11 mouse cellular contexts compared by ENCODE assay signal in genomic region chr7:118126219-118126875, GRCm38 (mm10). TPM values are rescaled to one million over a fixed set of nuclear protein-coding genes. Genes with fewer than 3 reads are reported as not detected.
DNase-seq lines count a peak whose midpoint lies in the region; ATAC-seq lines count a peak whose summit lies in the region.
"Had no signal": no experiment of that assay in that cellular context is flagged by ENCODE, and none has a peak within 500 bp of the region (broad histone marks: within the 10 kb centered on the region; RNA-seq: fewer than 3 reads in every experiment).

No protein-coding gene starts in this region.

- no peaks in the 10 kb centered on the region for H3K27me3 ChIP-seq in heart, embryonic 12.5 days (replicated peaks)
- H3K27me3 ChIP-seq in heart, embryonic 10.5 days (ENCODE audit: insufficient read depth, poor library complexity, severe bottlenecking) = no peaks in the 10 kb centered on the region
- H3K27me3 ChIP-seq in limb, embryonic 12.5 days = no peaks in the 10 kb centered on the region
- no peaks in the 10 kb centered on the region for H3K27me3 ChIP-seq in limb, embryonic 10.5 days (ENCODE audit: low read depth, poor library complexity, severe bottlenecking)
- no peaks in the 10 kb centered on the region for H3K27me3 ChIP-seq in liver, embryonic 13.5 days

- WGBS in heart, embryonic 12.5 days = 76% methylated on average over 11 of the region's 11 CpGs
- 73% methylated on average over 11 of the region's 11 CpGs for WGBS in heart, embryonic 10.5 days
- WGBS in limb, embryonic 12.5 days = 87% methylated on average over 11 of the region's 11 CpGs
- 84% methylated on average over 11 of the region's 11 CpGs for WGBS in limb, embryonic 10.5 days
- 52% methylated on average over 11 of the region's 11 CpGs for WGBS in liver, embryonic 13.5 days (ENCODE audit: insufficient replicate concordance)

- no peak overlapping the region for H3K4me3 ChIP-seq in heart, embryonic 12.5 days
- no peak overlapping the region for H3K4me3 ChIP-seq in heart, embryonic 10.5 days
- no peak overlapping the region for H3K4me3 ChIP-seq in limb, embryonic 12.5 days (replicated peaks)
- H3K4me3 ChIP-seq in limb, embryonic 10.5 days = no peak overlapping the region
- H3K4me3 ChIP-seq in liver, embryonic 13.5 days (replicated peaks) = peak overlapping the region; percentile 94

- peaks cover 37% of the 10 kb centered on the region for H3K36me3 ChIP-seq in heart, embryonic 12.5 days
- peaks cover 44% of the 10 kb centered on the region for H3K36me3 ChIP-seq in heart, embryonic 10.5 days
- peaks cover 42% of the 10 kb centered on the region for H3K36me3 ChIP-seq in limb, embryonic 12.5 days
- H3K36me3 ChIP-seq in limb, embryonic 10.5 days = peaks cover 54% of the 10 kb centered on the region
- peaks cover 51% of the 10 kb centered on the region for H3K36me3 ChIP-seq in liver, embryonic 13.5 days

- no peaks in the 10 kb centered on the region for H3K9me3 ChIP-seq in heart, embryonic 12.5 days (replicated peaks)
- no peaks in the 10 kb centered on the region for H3K9me3 ChIP-seq in heart, embryonic 10.5 days
- H3K9me3 ChIP-seq in limb, embryonic 12.5 days = no peaks in the 10 kb centered on the region
- no peaks in the 10 kb centered on the region for H3K9me3 ChIP-seq in limb, embryonic 10.5 days (replicated peaks)
- H3K9me3 ChIP-seq in liver, embryonic 13.5 days (replicated peaks) = no peaks in the 10 kb centered on the region

- H3K27ac ChIP-seq in heart, embryonic 12.5 days (ENCODE audit: poor library complexity, severe bottlenecking) = no peak overlapping the region
- no peak overlapping the region for H3K27ac ChIP-seq in heart, embryonic 10.5 days
- no peak overlapping the region for H3K27ac ChIP-seq in limb, embryonic 12.5 days
- H3K27ac ChIP-seq in limb, embryonic 10.5 days = no peak overlapping the region
- H3K27ac ChIP-seq in liver, embryonic 13.5 days = no peak overlapping the region

- peaks cover 30% of the 10 kb centered on the region for H3K4me1 ChIP-seq in heart, embryonic 12.5 days (replicated peaks)
- peaks cover 28% of the 10 kb centered on the region for H3K4me1 ChIP-seq in heart, embryonic 10.5 days
- peaks cover 31% of the 10 kb centered on the region for H3K4me1 ChIP-seq in limb, embryonic 12.5 days (replicated peaks)
- peaks cover 33% of the 10 kb centered on the region for H3K4me1 ChIP-seq in limb, embryonic 10.5 days
- H3K4me1 ChIP-seq in liver, embryonic 13.5 days (replicated peaks) = peaks cover 45% of the 10 kb centered on the region

- ATAC-seq in heart, embryonic 12.5 days (ENCODE audit: insufficient number of reproducible peaks, low FRiP score) = no peak
- no peak for ATAC-seq in limb, embryonic 12.5 days (ENCODE audit: insufficient number of reproducible peaks, insufficient read depth, low FRiP score, low TSS enrichment, low read depth)
- no peak for ATAC-seq in liver, embryonic 13.5 days (ENCODE audit: low read depth)
- ATAC-seq: inflammation-experienced regulatory T-cells, adult 6 months had no signal

- H3K4me2 ChIP-seq in heart, embryonic 12.5 days = peak overlapping the region; percentile 44
- peak overlapping the region; percentile 71; the same call in 1 of the 2 replicates for H3K4me2 ChIP-seq in limb, embryonic 12.5 days
- peak overlapping the region; percentile 79 for H3K4me2 ChIP-seq in liver, embryonic 13.5 days

- no peak for DNase-seq in heart, embryonic 10.5 days (ENCODE audit: low spot score)
- no peak for DNase-seq in limb, embryonic 10.5 days (ENCODE audit: low spot score)
- DNase-seq in MEL-GATA-1-ER (ENCODE audit: extremely low read depth, low read depth) = peak; percentile 78
- DNase-seq in liver, embryonic 13.5 days = no peak
- no peak for DNase-seq in cerebellum, adult 18-20 months
- DNase-seq in left cerebral cortex, adult 11 months (ENCODE audit: low spot score) = no peak
- DNase-seq: cerebellum, adult 9-10 months; lung, postnatal 10 days had no signal

- no peak overlapping the region for H3K9ac ChIP-seq in heart, embryonic 12.5 days
- no peak overlapping the region for H3K9ac ChIP-seq in limb, embryonic 12.5 days (replicated peaks)
- peak overlapping the region; percentile 97; the same call in 1 of the 2 replicates for H3K9ac ChIP-seq in liver, embryonic 13.5 days

RNA-seq across cellular contexts. Expression of gene Arl6ip1, which starts 3.1 kb away (rescaled TPM):
- 369 and 385 TPM in 2 replicates for polyA plus RNA-seq in heart, embryonic 12.5 days (2016; fragmentation: Nextera tagmentation; extraction: Ambion mirVana)
- polyA plus RNA-seq in heart, embryonic 10.5 days (2016; fragmentation: Nextera tagmentation; extraction: Ambion mirVana) = 311 and 353 TPM in 2 replicates
- polyA plus RNA-seq in limb, embryonic 12.5 days (2016; fragmentation: Nextera tagmentation; extraction: Ambion mirVana) = 420 and 476 TPM in 2 replicates
- polyA plus RNA-seq in limb, embryonic 10.5 days (2016; fragmentation: Nextera tagmentation; extraction: Ambion mirVana) = 375 and 392 TPM in 2 replicates
- polyA plus RNA-seq in liver, embryonic 13.5 days (2015; fragmentation: Nextera tagmentation; extraction: Ambion mirVana) = 390 and 411 TPM in 2 replicates

RNA-seq across cellular contexts. Expression of gene Rps15a, which starts 10.4 kb away (rescaled TPM):
- polyA plus RNA-seq in heart, embryonic 12.5 days (2016; fragmentation: Nextera tagmentation; extraction: Ambion mirVana) = 403 and 415 TPM in 2 replicates
- polyA plus RNA-seq in heart, embryonic 10.5 days (2016; fragmentation: Nextera tagmentation; extraction: Ambion mirVana) = 459 and 526 TPM in 2 replicates
- polyA plus RNA-seq in limb, embryonic 12.5 days (2016; fragmentation: Nextera tagmentation; extraction: Ambion mirVana) = 724 and 793 TPM in 2 replicates
- 688 and 731 TPM in 2 replicates for polyA plus RNA-seq in limb, embryonic 10.5 days (2016; fragmentation: Nextera tagmentation; extraction: Ambion mirVana)
- polyA plus RNA-seq in liver, embryonic 13.5 days (2015; fragmentation: Nextera tagmentation; extraction: Ambion mirVana) = 574 and 594 TPM in 2 replicates
